Mouse (Mus musculus) cerebellum, adult 2 months (tissue): Measurements from ENCODE around the gene 1700061G19Rik.

Source experiments
- CTCF ChIP-seq: fragments of 200-500 bp; IDR thresholded peaks from 2 replicates; pipeline ENCODE4 v1.5.1; 2011; ENCODE audit warnings: low read depth, mild to moderate bottlenecking, control low read depth, low read length, moderate library complexity, borderline replicate concordance; ENCODE audit not compliant: insufficient read depth
- POLR2A ChIP-seq: fragments of 200-500 bp; IDR thresholded peaks from 2 replicates; pipeline ENCODE4 v1.6.1; 2011; ENCODE audit warnings: low read length, control low read depth, borderline replicate concordance; ENCODE audit not compliant: insufficient read depth

DNA sequence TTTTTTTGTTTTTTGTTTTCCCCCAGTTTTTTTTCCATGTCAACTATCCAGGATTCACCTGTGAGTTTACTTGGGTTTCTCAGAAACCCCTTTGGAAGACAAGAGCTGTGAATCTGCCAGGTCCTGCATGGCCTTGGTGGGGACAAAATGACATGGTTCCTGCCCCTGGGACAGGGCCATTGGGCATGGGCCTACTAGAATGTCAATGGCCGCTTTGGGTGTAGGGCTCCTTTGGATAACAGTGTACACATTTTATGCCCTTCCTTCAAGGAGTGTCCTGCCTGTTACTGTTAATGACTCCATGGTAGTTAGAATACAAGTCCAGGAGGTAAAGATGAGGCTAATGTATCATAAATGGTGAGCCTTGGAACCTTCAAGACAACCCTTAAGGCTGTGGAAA lies 42.4 kb upstream of the 1700061G19Rik start:
- no peak for TF ChIP-seq CTCF
- TF ChIP-seq POLR2A = no peak
